ENCODE assay signal across 8 mouse cellular contexts in the genomic region with DNA sequence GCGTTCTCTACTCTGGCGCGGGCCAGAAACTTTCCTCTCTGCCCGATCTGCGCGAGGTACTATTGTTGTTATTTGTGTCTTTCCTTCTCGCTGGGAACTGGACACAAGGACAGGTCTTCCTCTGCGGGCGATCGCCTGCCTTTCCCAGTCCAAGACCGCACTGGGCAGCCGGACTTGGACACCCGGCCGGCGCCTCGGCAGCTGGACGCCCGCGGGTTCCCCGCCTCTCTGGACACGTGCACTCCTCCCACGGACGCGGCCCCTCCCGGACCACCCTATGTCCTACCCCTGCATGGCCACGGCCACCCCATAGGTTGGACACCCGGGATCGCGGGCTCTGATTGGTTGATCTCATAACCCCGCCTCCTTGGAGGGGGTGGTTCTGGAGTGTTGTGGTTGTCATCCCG. TPM values are rescaled to one million over a fixed set of nuclear protein-coding genes. Genes with fewer than 3 reads are reported as not detected.
DNase-seq lines count a peak whose midpoint lies in the region; ATAC-seq and TF ChIP-seq lines count a peak whose summit lies in the region.

No protein-coding gene starts in this region.

- H3K27ac ChIP-seq in forebrain, embryonic 10.5 days = peak overlapping the region; percentile 90
- H3K27ac ChIP-seq in heart, embryonic 11.5 days (ENCODE audit: low read depth, low read length) = no peak overlapping the region
- 0 out of 2 replicates have a peak overlapping the region, but pooled peaks have one; percentile 29 for H3K27ac ChIP-seq in kidney, embryonic 15.5 days
- no peak overlapping the region for H3K27ac ChIP-seq in limb, embryonic 12.5 days
- H3K27ac ChIP-seq in testis, adult 2 months (ENCODE audit: control insufficient read depth, insufficient read depth, low read depth, low read length) = no peak overlapping the region

- peak overlapping the region; percentile 39 for H3ac ChIP-seq in myocyte (ENCODE audit: control insufficient read depth, insufficient read length)

- ATAC-seq in cerebellum, adult (ENCODE audit: insufficient number of reproducible peaks, low FRiP score, low TSS enrichment) = peak; percentile 87
- ATAC-seq in heart, embryonic 11.5 days (replicated peaks; ENCODE audit: insufficient number of reproducible peaks, low FRiP score, low TSS enrichment) = peak; percentile 70
- ATAC-seq in kidney, embryonic 15.5 days (replicated peaks; ENCODE audit: low FRiP score) = peak; percentile 91
- ATAC-seq in limb, embryonic 12.5 days (ENCODE audit: insufficient number of reproducible peaks, insufficient read depth, low FRiP score, low TSS enrichment, low read depth) = peak; percentile 90
- no peak for ATAC-seq in megakaryocyte-erythroid progenitor cell, adult 5-6 weeks (replicated peaks; ENCODE audit: low FRiP score, low TSS enrichment, poor library complexity, severe bottlenecking)

- DNase-seq in forebrain, embryonic 10.5 days (ENCODE audit: extremely low spot score, low spot score) = peak; percentile 78

- H3K9me3 ChIP-seq in forebrain, embryonic 10.5 days = no peaks in the 10 kb centered on the region
- no peaks in the 10 kb centered on the region for H3K9me3 ChIP-seq in heart, embryonic 11.5 days (replicated peaks; ENCODE audit: control insufficient read depth, low read length)
- H3K9me3 ChIP-seq in kidney, embryonic 15.5 days (replicated peaks) = no peaks in the 10 kb centered on the region
- no peaks in the 10 kb centered on the region for H3K9me3 ChIP-seq in limb, embryonic 12.5 days

- H3K27me3 ChIP-seq in forebrain, embryonic 10.5 days (ENCODE audit: poor library complexity, severe bottlenecking) = peaks cover 47% of the 10 kb centered on the region
- peaks cover 5% of the 10 kb centered on the region; the same call in 1 of the 2 replicates for H3K27me3 ChIP-seq in heart, embryonic 11.5 days (ENCODE audit: control insufficient read depth, insufficient read depth, low read length)
- H3K27me3 ChIP-seq in kidney, embryonic 15.5 days = peaks cover 58% of the 10 kb centered on the region
- H3K27me3 ChIP-seq in limb, embryonic 12.5 days = peaks cover 20% of the 10 kb centered on the region; the same call in 1 of the 2 replicates
- H3K27me3 ChIP-seq in myocyte (ENCODE audit: control insufficient read depth, insufficient read depth, insufficient read length) = no peaks in the 10 kb centered on the region
- no peaks in the 10 kb centered on the region for H3K27me3 ChIP-seq in testis, adult 2 months (ENCODE audit: control insufficient read depth, insufficient read depth, low read length)

- no peaks in the 10 kb centered on the region for H3K36me3 ChIP-seq in forebrain, embryonic 10.5 days (replicated peaks)
- H3K36me3 ChIP-seq in heart, embryonic 11.5 days (ENCODE audit: control insufficient read depth, insufficient read depth, low read length) = no peaks in the 10 kb centered on the region
- H3K36me3 ChIP-seq in kidney, embryonic 15.5 days = no peaks in the 10 kb centered on the region
- no peaks in the 10 kb centered on the region for H3K36me3 ChIP-seq in limb, embryonic 12.5 days
- H3K36me3 ChIP-seq in myocyte (ENCODE audit: control insufficient read depth, insufficient read depth) = no peaks in the 10 kb centered on the region
- H3K36me3 ChIP-seq in testis, adult 2 months (ENCODE audit: control insufficient read depth, insufficient read depth, low read length) = no peaks in the 10 kb centered on the region

- WGBS in forebrain, embryonic 10.5 days = under 1% methylated on average over 31 of the region's 31 CpGs
- whole genome bisulfite sequencing in heart, embryonic 11.5 days (ENCODE audit: insufficient replicate concordance) = 1% methylated on average over 31 of the region's 31 CpGs
- WGBS in kidney, embryonic 15.5 days = under 1% methylated on average over 31 of the region's 31 CpGs
- under 1% methylated on average over 31 of the region's 31 CpGs for WGBS in limb, embryonic 12.5 days

- H3K4me1 ChIP-seq in forebrain, embryonic 10.5 days = peaks cover 25% of the 10 kb centered on the region
- no peaks in the 10 kb centered on the region for H3K4me1 ChIP-seq in heart, embryonic 11.5 days (ENCODE audit: control insufficient read depth, insufficient read depth, low read length)
- peaks cover 19% of the 10 kb centered on the region for H3K4me1 ChIP-seq in kidney, embryonic 15.5 days
- H3K4me1 ChIP-seq in limb, embryonic 12.5 days (replicated peaks) = peaks cover 23% of the 10 kb centered on the region
- H3K4me1 ChIP-seq in testis, adult 2 months (ENCODE audit: control insufficient read depth, insufficient read depth, low read length) = peaks cover 12% of the 10 kb centered on the region

- no peak for TF ChIP-seq CTCF in testis, adult 2 months (IDR thresholded peaks at IDR 0.05; ENCODE audit: control insufficient read depth, insufficient read depth, insufficient replicate concordance, low read depth, low read length)

- peak overlapping the region; percentile 100 for H3K4me2 ChIP-seq in heart, embryonic 11.5 days
- H3K4me2 ChIP-seq in kidney, embryonic 15.5 days = peak overlapping the region; percentile 100
- H3K4me2 ChIP-seq in limb, embryonic 12.5 days = peak overlapping the region; percentile 91
- H3K4me2 ChIP-seq in myocyte (ENCODE audit: low read depth) = peak overlapping the region; percentile 72

- no peaks in the 10 kb centered on the region for H3K79me2 ChIP-seq in myocyte (ENCODE audit: control insufficient read depth, insufficient read depth)

- TF ChIP-seq POLR2A in myocyte (IDR thresholded peaks at IDR 0.05; ENCODE audit: insufficient read length, low read depth) = no peak
- no peak for TF ChIP-seq POLR2A in testis, adult 2 months (IDR thresholded peaks at IDR 0.05; ENCODE audit: control insufficient read depth, low read depth, low read length)

- 0 out of 2 replicates have a peak overlapping the region, but pooled peaks have one; percentile 6 for H3K9ac ChIP-seq in heart, embryonic 11.5 days (ENCODE audit: low read depth, low read length)
- peak overlapping the region; percentile 52 for H3K9ac ChIP-seq in kidney, embryonic 15.5 days
- peak overlapping the region; percentile 79 for H3K9ac ChIP-seq in limb, embryonic 12.5 days (replicated peaks)

- peak overlapping the region; percentile 90 for H3K4me3 ChIP-seq in forebrain, embryonic 10.5 days
- peak overlapping the region; percentile 77 for H3K4me3 ChIP-seq in heart, embryonic 11.5 days (ENCODE audit: low read depth, low read length)
- H3K4me3 ChIP-seq in kidney, embryonic 15.5 days (replicated peaks) = peak overlapping the region; percentile 66
- H3K4me3 ChIP-seq in limb, embryonic 12.5 days (replicated peaks) = peak overlapping the region; percentile 81
- peak overlapping the region; percentile 23 for H3K4me3 ChIP-seq in myocyte
- peak overlapping the region; percentile 82 for H3K4me3 ChIP-seq in testis, adult 2 months (ENCODE audit: control insufficient read depth, low read depth, low read length)

TF ChIP-seq in myocyte, 11 proteins besides CTCF, POLR2A, EP300 and RAD21:
- TF ChIP-seq SRF (IDR thresholded peaks at IDR 0.05; ENCODE audit: control insufficient read depth, insufficient read length, low read depth) = no peak
- TF ChIP-seq USF1 (IDR thresholded peaks at IDR 0.05; ENCODE audit: low read depth) = no peak
- TF ChIP-seq MYOG (IDR thresholded peaks at IDR 0.05; ENCODE audit: control insufficient read depth in 1 of 3, insufficient read depth in 1 of 3, insufficient read length in 2 of 3, low read depth in 2 of 3) = peak in 2 of 3 experiments; percentile 48 to 51
TF ChIP-seq in myocyte: peak in this region for 1.

RNA-seq across cellular contexts. Expression of a gene that starts 0.9 kb away (rescaled TPM):
- polyA plus RNA-seq in forebrain, embryonic 10.5 days (2016; fragmentation: Nextera tagmentation; extraction: Ambion mirVana) = 11.8 and 11.9 TPM in 2 replicates
- 2.3 and 3.8 TPM in 2 replicates for polyA plus RNA-seq in heart, embryonic 11.5 days (2014; fragmentation: Nextera tagmentation; extraction: Ambion mirVana)
- 8.0 and 8.5 TPM in 2 replicates for polyA plus RNA-seq in kidney, embryonic 15.5 days (2015; fragmentation: Nextera tagmentation; extraction: Ambion mirVana)
- polyA plus RNA-seq in limb, embryonic 12.5 days (2016; fragmentation: Nextera tagmentation; extraction: Ambion mirVana) = 12.9 and 15.1 TPM in 2 replicates
- 3.1 TPM for polyA plus RNA-seq in myocyte (2012; fragmentation: generic; extraction: Trizol)
- polyA plus RNA-seq in testis, adult 2 months (2012; rRNA removed) = 3.9 and 5.1 TPM in 2 replicates
- not detected in 2 replicates for total RNA-seq in megakaryocyte-erythroid progenitor cell, adult 5-6 weeks (2014; fragmentation: Nextera tagmentation)
- total RNA-seq in megakaryocyte-erythroid progenitor cell, adult 5-6 weeks (2017) = not detected in 2 replicates

Comparison
In these comparisons a context has a peak if more than half of its experiments do, and no peak if none do; other contexts are left out.
1. H3K27ac ChIP-seq: peak in forebrain, embryonic 10.5 days (single experiment) and kidney, embryonic 15.5 days (single experiment); none in heart, embryonic 11.5 days (single experiment), limb, embryonic 12.5 days (single experiment) and testis, adult 2 months (single experiment).
2. H3K4me3 ChIP-seq: peak in every context shown above with its lines; median percentile 90 in forebrain, embryonic 10.5 days; 82 in testis, adult 2 months; 81 in limb, embryonic 12.5 days; 77 in heart, embryonic 11.5 days; 66 in kidney, embryonic 15.5 days; 23 in myocyte.
3. H3K9ac ChIP-seq: peak in every context shown above with its lines; median percentile 79 in limb, embryonic 12.5 days; 52 in kidney, embryonic 15.5 days; 6 in heart, embryonic 11.5 days.
4. Peak in every context shown above with its lines, with median percentiles within 50 percentile points of each other: H3K4me2 ChIP-seq.